Mouse (Mus musculus) lung, embryonic 16.5 days (tissue): ENCODE measurements around the gene Mfsd14a. TPM values are rescaled to one million over a fixed set of nuclear protein-coding genes. Genes with fewer than 3 reads are reported as not detected.
"Not testable (repeated sequence)": the region's sequence is repeated elsewhere in the genome, so short reads cannot be mapped to it uniquely, and the experiment has no call there.

Source experiments
- ATAC-seq: fragments of 200-750 bp; cut with Nextera tagmentation; 2 replicates; pipeline ENCODE4 v1.8.0; 2017; ENCODE audit warnings: low read depth, mild to moderate bottlenecking, moderate library complexity
- H3K27ac ChIP-seq: fragments of 300-500 bp; sonication (generic); 2 replicates; pipeline ENCODE4 v1.5.1; 2014; ENCODE audit warnings: mild to moderate bottlenecking, control low read depth, low read length
- H3K27me3 ChIP-seq: fragments of 300-500 bp; sonication (generic); 2 replicates; pipeline ENCODE4 v1.6.1; 2014; ENCODE audit warnings: low read depth, low read length, mixed read lengths; ENCODE audit not compliant: control insufficient read depth, insufficient read depth
- H3K36me3 ChIP-seq: fragments of 300-500 bp; sonication (generic); 2 replicates; pipeline ENCODE4 v1.6.1; 2014; ENCODE audit warnings: low read length; ENCODE audit not compliant: control insufficient read depth, insufficient read depth
- H3K4me1 ChIP-seq: fragments of 300-500 bp; sonication (generic); replicated peaks from 2 replicates; pipeline ENCODE4 v1.6.1; 2014; ENCODE audit warnings: low read length, mixed read lengths; ENCODE audit not compliant: control insufficient read depth, insufficient read depth
- H3K4me2 ChIP-seq: fragments of 300-500 bp; sonication (generic); 2 replicates; pipeline ENCODE4 v1.6.1; 2014; ENCODE audit warnings: low read depth, low read length, control low read depth
- H3K4me3 ChIP-seq: fragments of 300-500 bp; sonication (generic); 2 replicates; pipeline ENCODE4 v1.5.1; 2014; ENCODE audit warnings: mild to moderate bottlenecking, low read length, control low read depth
- H3K9ac ChIP-seq: fragments of 300-500 bp; sonication (generic); 2 replicates; pipeline ENCODE4 v1.6.1; 2014; ENCODE audit warnings: low read length, control low read depth
- H3K9me3 ChIP-seq: fragments of 300-500 bp; sonication (generic); 2 replicates; pipeline ENCODE4 v1.6.1; 2016; ENCODE audit warnings: low read length; ENCODE audit not compliant: control insufficient read depth
- WGBS: fragments of 180-500 bp; shearing (Covaris S2); extraction: QIAGEN DNeasy Blood & Tissue Kit; methylation state at CpG from one replicate; pipeline ENCODE4 v1.1.7; 2014; 5-methylcytosine and 5-hydroxymethylcytosine counted together
- polyA plus RNA-seq: library from polyadenylated mRNA; unstranded; fragments of >200 nt; fragmentation: Nextera tagmentation; extraction: Ambion mirVana; gene quantifications from 2 replicates; pipeline ENCODE4 v1.2.1, GENCODE M21; 2015

The Mfsd14a gene
- polyA plus RNA-seq, 1 experiment from 2014 or later: 83.8 TPM

DNA sequence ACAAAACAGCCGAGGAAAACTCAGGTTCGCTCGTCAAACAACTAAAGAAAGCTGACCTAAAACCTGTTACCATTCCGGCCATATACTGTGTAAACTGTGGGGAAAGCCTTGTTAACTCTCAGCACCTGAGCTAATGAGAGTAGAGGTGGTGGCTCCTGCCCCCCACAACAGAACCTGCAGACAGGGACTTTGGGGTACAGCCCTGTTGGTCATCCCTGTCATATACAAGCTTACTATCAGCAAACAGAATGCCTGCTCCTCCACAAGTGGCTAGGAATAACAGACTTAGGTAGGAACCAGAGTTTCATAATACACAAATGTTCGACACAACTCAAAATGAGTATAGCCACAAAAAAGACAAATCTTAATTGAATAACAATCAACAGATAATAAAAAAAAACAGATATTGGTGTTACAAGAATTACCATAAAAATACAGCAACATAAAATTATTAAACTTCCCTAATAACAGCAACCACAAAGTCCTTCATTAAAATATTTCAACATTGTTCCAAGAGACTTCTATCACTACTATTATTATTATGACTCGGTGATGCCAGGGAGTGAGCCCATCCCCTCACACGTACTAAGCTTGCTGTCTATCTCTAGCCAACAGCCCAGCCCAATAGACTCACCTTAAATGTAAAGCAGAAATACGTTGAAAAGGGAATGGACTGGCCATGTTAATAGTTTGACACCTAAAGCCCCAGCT, 32.6 kb upstream of the Mfsd14a start:
- Histone ChIP-seq H3K4me2 (no peak overlapping the region), H3K9ac (no peak overlapping the region), H3K36me3 (no peaks in the 10 kb centered on the region), H3K9me3 (no peaks in the 10 kb centered on the region), H3K4me1 (no peaks in the 10 kb centered on the region), H3K27ac (no peak overlapping the region), H3K27me3 (no peaks in the 10 kb centered on the region), H3K4me3 (no peak overlapping the region)
- WGBS: 80% methylated on average over 8 of the region's 8 CpGs
- ATAC-seq: no peak

DNA sequence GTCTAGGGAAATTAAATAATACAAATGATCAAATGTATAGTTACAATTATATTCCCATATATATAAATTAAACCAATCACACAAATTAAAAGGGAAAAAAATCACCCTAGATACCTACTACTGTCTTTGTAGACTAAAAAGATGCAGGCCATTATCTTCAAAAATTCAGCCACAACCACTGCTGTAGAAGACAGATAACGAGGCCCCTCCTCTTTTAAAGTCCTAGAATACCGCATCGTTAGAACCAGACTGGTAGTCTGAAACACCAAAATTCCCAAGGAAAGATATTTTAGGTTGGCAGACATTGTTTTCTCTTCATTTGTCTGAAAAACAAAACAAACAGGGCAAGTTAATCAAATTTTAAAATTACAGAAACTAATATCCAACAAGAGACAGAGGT, 31.8 kb upstream of the Mfsd14a start:
- Histone ChIP-seq H3K36me3 (no peaks in the 10 kb centered on the region), H3K4me2 (no peak overlapping the region)

DNA sequence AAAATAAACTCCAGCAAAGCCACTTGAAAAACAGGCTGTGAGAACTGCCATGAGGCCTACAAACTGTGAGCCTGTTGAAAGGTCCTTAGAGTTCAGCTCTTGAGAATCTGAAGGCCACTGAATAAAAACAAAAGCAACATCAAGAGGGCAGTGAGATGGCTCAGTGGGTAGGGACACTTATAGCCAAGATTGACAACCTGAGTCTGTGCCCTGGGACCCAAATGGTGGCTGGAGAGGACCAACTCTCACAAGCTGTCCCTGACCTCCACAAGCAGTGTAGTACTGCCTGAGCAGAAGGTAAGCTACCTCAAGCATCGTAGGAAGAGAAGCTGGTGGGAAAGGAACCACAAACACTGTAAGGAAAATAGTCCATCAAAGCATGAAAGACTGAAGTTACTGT, 18.7 kb upstream of the Mfsd14a start, which contains the start of gene Gm43191:
Gene Gm43191, minus strand, starts transcription at position 101 of the 400 bp plus-strand sequence.
- H3K9me3 ChIP-seq: no peaks in the 10 kb centered on the region
- no peak within 1 kb of the TSS for H3K4me2 ChIP-seq
- no peak for ATAC-seq
- no peak within 1 kb of the TSS for H3K9ac ChIP-seq
- H3K4me1 ChIP-seq: no peaks in the 10 kb centered on the region
- H3K27me3 ChIP-seq: no peaks in the 10 kb centered on the region
- peaks cover 2% of the 10 kb centered on the region; the same call in 1 of the 2 replicates for H3K36me3 ChIP-seq
- WGBS: 100% methylated on average over 1 of the region's 1 CpGs
- H3K4me3 ChIP-seq: no peak within 1 kb of the TSS
- no peak within 1 kb of the TSS for H3K27ac ChIP-seq

More for the DNA sequence above, 31.8 kb upstream of the Mfsd14a start:
- no peak overlapping the region for H3K27ac ChIP-seq
- no peak overlapping the region for H3K9ac ChIP-seq
- H3K27me3 ChIP-seq: no peaks in the 10 kb centered on the region
- 85% methylated on average over 3 of the region's 3 CpGs for WGBS
- no peak overlapping the region for H3K4me3 ChIP-seq
- H3K9me3 ChIP-seq: no peaks in the 10 kb centered on the region
- no peaks in the 10 kb centered on the region for H3K4me1 ChIP-seq
- no peak for ATAC-seq

DNA sequence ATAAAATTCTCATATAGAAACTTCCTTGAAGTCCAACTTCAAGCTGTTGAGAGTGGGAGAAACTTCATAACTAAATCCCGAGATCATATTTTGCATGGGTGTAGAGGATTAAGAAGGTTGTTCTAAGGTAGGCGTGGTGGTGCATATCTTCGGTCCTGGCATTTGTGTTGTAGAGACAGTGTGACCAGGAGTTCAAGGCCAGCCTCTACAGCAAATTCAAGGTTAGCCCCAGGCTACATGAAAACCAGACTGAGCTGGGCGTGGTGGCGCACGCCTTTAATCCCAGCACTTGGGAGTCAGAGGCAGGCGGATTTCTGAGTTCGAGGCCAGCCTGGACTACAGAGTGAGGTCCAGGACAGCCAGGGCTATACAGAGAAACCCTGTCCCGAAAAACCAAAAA, 1.8 kb upstream of the Mfsd14a start:
- H3K9ac ChIP-seq: not testable (repeated sequence)

DNA sequence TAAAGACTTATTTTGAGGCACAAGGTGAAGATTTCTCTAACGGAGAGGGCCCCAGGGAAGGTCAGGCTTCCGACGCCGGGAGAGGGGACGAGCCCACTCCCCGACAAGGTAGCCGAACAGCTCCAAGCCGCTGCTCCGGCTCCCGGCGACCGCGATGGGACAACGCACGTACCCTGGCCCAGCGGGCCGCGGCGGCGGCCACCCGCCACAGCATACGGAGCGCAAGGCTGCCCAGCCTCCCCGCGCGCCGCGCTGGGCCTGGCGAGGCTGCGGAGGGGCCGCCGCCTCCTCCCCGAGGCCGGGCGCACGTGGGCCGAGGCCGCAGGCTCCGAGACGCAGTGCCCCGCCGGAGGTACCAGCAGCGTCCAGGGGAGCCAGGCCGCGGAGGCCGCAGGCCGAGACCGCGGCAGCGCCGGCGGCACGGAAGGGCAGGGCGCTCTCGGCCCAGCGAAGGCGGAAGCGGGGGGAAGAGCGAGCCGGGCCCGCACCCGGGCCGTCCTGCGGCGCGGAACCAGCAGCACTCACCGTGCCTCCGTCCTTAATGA, 535 bp downstream of the Mfsd14a start:
- Histone ChIP-seq H3K9me3 (no peaks in the 10 kb centered on the region), H3K4me1 (peaks cover 24% of the 10 kb centered on the region), H3K27ac (peak overlapping the region; percentile 90), H3K36me3 (no peaks in the 10 kb centered on the region), H3K27me3 (no peaks in the 10 kb centered on the region), H3K4me3 (peak overlapping the region; percentile 83), H3K4me2 (peak overlapping the region; percentile 73), H3K9ac (peak overlapping the region; percentile 92)
- WGBS: under 1% methylated on average over 55 of the region's 68 CpGs
- peak; percentile 89 for ATAC-seq

More for the DNA sequence above, 1.8 kb upstream of the Mfsd14a start:
- H3K4me1 ChIP-seq: peaks cover 13% of the 10 kb centered on the region
- H3K4me3 ChIP-seq, H3K36me3 ChIP-seq, H3K4me2 ChIP-seq, H3K9me3 ChIP-seq, H3K27me3 ChIP-seq, H3K27ac ChIP-seq, ATAC-seq: not testable (repeated sequence)
- WGBS: 90% methylated on average over 9 of the region's 9 CpGs

DNA sequence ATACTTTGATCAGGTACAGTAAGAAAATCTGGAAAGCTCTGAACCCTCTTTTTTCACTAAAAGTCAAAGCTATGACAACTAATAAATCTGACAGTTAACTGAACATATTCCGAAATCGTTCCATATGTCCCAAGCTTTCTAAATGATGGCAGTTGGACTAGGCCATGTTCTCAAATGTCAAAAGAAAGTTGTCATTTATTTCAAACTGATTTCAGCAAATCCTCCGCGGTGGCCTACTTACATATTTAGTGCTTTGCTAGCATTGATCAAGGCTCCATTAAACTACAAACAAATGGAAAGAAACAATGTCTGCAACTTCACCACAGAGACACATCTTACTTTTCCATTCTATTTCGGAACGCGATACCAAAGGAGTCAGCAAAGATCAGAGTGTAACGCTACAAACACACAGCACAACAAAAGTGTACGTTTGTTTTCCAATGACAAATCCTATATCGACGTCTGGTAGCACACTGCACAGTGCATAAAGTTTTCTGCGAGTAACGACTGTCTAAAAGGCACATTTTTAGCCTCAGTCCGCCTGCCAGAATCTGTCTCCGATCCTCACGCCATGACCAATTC, 1.1 kb downstream of the Mfsd14a start:
- H3K4me3 ChIP-seq: peak overlapping the region; percentile 83
- H3K36me3 ChIP-seq: no peaks in the 10 kb centered on the region
- 2% methylated on average over 16 of the region's 16 CpGs for WGBS
- no peak for ATAC-seq
- peak overlapping the region; percentile 73 for H3K4me2 ChIP-seq
- H3K9ac ChIP-seq: peak overlapping the region; percentile 92
- no peaks in the 10 kb centered on the region for H3K27me3 ChIP-seq
- H3K27ac ChIP-seq: peak overlapping the region; percentile 90
- no peaks in the 10 kb centered on the region for H3K9me3 ChIP-seq
- peaks cover 24% of the 10 kb centered on the region for H3K4me1 ChIP-seq

DNA sequence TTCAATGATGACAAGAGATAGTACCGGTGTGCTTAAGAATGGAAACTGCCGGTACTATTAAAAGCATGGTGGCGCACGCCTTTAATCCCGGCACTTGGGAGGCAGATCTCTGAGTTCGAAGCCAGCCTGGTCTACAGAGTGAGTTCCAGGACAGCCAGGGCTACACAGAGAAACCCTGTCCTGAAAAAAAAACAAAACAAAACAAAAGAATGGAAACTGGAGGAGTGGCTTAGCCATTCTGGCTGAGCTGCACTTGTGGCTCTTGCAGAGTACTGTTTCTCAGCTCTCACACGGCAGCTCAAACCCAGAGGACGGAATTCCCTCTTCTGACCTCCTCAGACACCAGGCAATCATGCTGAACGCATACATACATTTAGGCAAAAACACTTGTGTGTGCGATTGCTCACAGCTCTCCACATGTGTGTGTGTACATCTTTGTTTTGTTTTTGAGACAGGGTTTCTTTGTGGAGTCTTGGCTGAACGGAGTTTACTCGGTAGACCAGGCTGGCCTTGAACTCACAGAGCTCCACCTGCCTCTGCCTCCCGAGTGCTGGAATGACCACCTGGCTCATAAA, 2.5 kb downstream of the Mfsd14a start:
- Histone ChIP-seq H3K4me1 (peaks cover 28% of the 10 kb centered on the region), H3K27me3 (no peaks in the 10 kb centered on the region), H3K9me3 (no peaks in the 10 kb centered on the region), H3K4me3 (no peak overlapping the region), H3K27ac (no peak overlapping the region), H3K9ac (no peak overlapping the region), H3K36me3 (no peaks in the 10 kb centered on the region), H3K4me2 (no peak overlapping the region)
- WGBS: 79% methylated on average over 13 of the region's 13 CpGs
- no peak for ATAC-seq

DNA sequence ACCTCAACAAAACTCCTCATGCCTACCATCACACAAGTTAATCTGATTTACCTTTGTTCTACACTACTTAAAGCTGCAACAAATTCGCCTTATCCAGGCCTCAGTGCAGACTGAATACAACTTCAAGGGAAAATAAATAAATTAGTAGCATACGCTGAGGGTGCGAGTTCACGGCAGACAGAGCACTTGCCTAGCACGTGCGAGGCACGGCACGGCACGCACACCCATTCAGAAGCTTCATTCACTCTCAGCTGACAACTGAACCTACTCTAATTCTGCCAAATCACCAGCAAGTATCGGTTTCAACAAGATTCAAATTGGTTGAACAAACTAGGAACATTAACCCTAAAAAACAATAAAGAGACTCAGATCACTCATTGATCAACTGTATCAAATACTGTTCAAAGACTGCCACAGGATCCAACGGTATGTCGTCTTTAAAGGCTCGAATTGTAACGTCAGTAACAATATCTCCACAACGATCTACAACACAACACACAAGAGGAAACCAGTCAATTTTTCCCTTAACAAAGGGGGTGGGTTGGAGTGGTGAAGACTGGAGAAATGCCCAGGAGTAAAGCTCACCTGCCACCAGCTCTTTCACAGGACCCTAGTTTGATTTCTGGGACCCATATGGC, 3.4 kb downstream of the Mfsd14a start:
- no peak for ATAC-seq
- Histone ChIP-seq H3K4me2 (no peak overlapping the region), H3K27me3 (no peaks in the 10 kb centered on the region), H3K4me1 (peaks cover 28% of the 10 kb centered on the region), H3K9ac (no peak overlapping the region), H3K36me3 (no peaks in the 10 kb centered on the region), H3K9me3 (no peaks in the 10 kb centered on the region), H3K27ac (no peak overlapping the region), H3K4me3 (no peak overlapping the region)
- 77% methylated on average over 15 of the region's 15 CpGs for WGBS
